Comparison of ENCODE assay signal across 1 mouse cellular context in the genomic region with DNA sequence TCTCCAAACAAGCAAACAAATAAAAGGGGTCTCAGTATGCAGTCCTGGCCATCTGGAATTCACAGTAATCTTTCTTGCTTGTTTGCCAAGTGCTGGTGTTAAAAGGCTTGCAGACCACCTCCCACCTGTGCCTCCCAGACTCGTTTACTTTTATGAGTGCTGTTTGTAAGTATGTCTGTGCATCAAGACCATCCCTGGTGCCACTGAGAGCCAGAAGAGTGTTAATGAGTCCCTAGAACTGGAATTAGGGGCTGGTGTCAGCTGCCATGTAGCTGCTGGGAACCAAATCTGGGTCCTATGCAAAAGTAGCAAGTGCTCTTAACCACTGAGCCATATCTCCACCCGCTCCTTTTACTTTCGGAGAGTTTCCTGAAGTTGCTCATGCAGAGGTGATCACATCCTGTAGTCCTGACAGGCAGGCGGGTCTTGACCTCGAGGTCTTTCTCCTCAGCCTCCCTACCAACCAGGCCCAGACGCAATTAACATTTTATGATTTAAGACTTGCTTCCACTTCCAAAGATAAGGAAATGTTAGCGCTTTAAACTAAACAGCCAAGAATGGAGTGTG.
TF ChIP-seq lines count a peak whose summit lies in the region.

No protein-coding gene starts in this region.

TF ChIP-seq in MEL, 35 proteins besides CTCF, POLR2A, EP300 and RAD21:
- TF ChIP-seq USF1 (IDR thresholded peaks at IDR 0.05; ENCODE audit: low read depth, low read length) (no peak), ELF1 (IDR thresholded peaks at IDR 0.05; ENCODE audit: low read depth, low read length) (no peak), GABPA (IDR thresholded peaks at IDR 0.05; ENCODE audit: low read depth, low read length) (no peak), MYC (IDR thresholded peaks at IDR 0.05; ENCODE audit: low read depth, low read length) (no peak), ETS1 (IDR thresholded peaks at IDR 0.05; ENCODE audit: low read depth, low read length) (no peak), SIN3A (IDR thresholded peaks at IDR 0.05; ENCODE audit: low read length) (no peak), TCF12 (IDR thresholded peaks at IDR 0.05; ENCODE audit: low read depth, low read length) (no peak), MYB (IDR thresholded peaks at IDR 0.05; ENCODE audit: low read depth, low read length) (no peak), POLR2AphosphoS5 (IDR thresholded peaks at IDR 0.05; ENCODE audit: borderline replicate concordance, low read depth, low read length) (no peak), CHD2 (IDR thresholded peaks at IDR 0.05; ENCODE audit: low read length) (no peak), MAFK (IDR thresholded peaks at IDR 0.05; ENCODE audit: borderline replicate concordance, low read depth, low read length) (no peak), MAX (IDR thresholded peaks at IDR 0.05; ENCODE audit: low read length) (no peak), JUND (IDR thresholded peaks at IDR 0.05; ENCODE audit: low read depth, low read length) (no peak), RCOR1 (IDR thresholded peaks at IDR 0.05; ENCODE audit: low read depth, low read length) (no peak), BHLHE40 (IDR thresholded peaks at IDR 0.05; ENCODE audit: borderline replicate concordance, low read depth, low read length) (no peak), USF2 (IDR thresholded peaks at IDR 0.05; ENCODE audit: borderline replicate concordance in 1 of 2, insufficient read depth in 1 of 2, low read depth in 1 of 2, low read length in 2 of 2) (no peak), UBTF (IDR thresholded peaks at IDR 0.05; ENCODE audit: borderline replicate concordance, insufficient read depth, low read depth, low read length) (no peak)
TF ChIP-seq in MEL: peak in this region for 0.
